Mouse (Mus musculus) stomach, embryonic 14.5 days (tissue): Measurements from ENCODE around the gene Ccdc153. TPM values are rescaled to one million over a fixed set of nuclear protein-coding genes. Genes with fewer than 3 reads are reported as not detected.
A peak's percentile ranks its signal among the peaks of the same experiment; 100 is the strongest.

ENCODE experiments used
- ATAC-seq: fragments of 200-750 bp; cut with Nextera tagmentation; 2 replicates; pipeline ENCODE4 v1.8.0; 2017; ENCODE audit warnings: low read depth, moderate TSS enrichment; ENCODE audit not compliant: insufficient number of reproducible peaks, insufficient read depth, low FRiP score
- H3K27ac ChIP-seq: fragments of 300-500 bp; sonication (generic); 2 replicates; pipeline ENCODE4 v1.5.1; 2014; ENCODE audit warnings: mild to moderate bottlenecking, low read length, moderate library complexity, mixed read lengths
- H3K27me3 ChIP-seq: fragments of 300-500 bp; sonication (generic); 2 replicates; pipeline ENCODE4 v1.6.1; 2014; ENCODE audit warnings: low read length, control low read depth, mixed read lengths; ENCODE audit not compliant: control insufficient read depth, insufficient read depth
- H3K36me3 ChIP-seq: fragments of 300-500 bp; sonication (generic); 2 replicates; pipeline ENCODE4 v1.6.1; 2014; ENCODE audit warnings: mild to moderate bottlenecking, control low read depth, low read length, moderate library complexity, mixed read lengths; ENCODE audit not compliant: control insufficient read depth, insufficient read depth
- H3K4me1 ChIP-seq: fragments of 300-500 bp; sonication (generic); 2 replicates; pipeline ENCODE4 v1.6.1; 2014; ENCODE audit warnings: low read length, control low read depth, mixed read lengths; ENCODE audit not compliant: control insufficient read depth, insufficient read depth
- H3K4me2 ChIP-seq: fragments of 300-500 bp; sonication (generic); replicated peaks from 2 replicates; pipeline ENCODE4 v1.6.1; 2014; ENCODE audit warnings: low read depth, low read length, control low read depth
- H3K4me3 ChIP-seq: fragments of 300-500 bp; sonication (generic); 2 replicates; pipeline ENCODE4 v1.5.1; 2014; ENCODE audit warnings: low read depth, low read length, control low read depth
- H3K9ac ChIP-seq: fragments of 300-500 bp; sonication (generic); replicated peaks from 2 replicates; pipeline ENCODE4 v1.6.1; 2014; ENCODE audit warnings: low read depth, mild to moderate bottlenecking, control low read depth, low read length, moderate library complexity, mixed read lengths
- H3K9me3 ChIP-seq: fragments of 300-500 bp; sonication (generic); 2 replicates; pipeline ENCODE4 v1.6.1; 2016; ENCODE audit warnings: low read depth, low read length, control low read depth; ENCODE audit not compliant: control insufficient read depth
- WGBS: fragments of 180-500 bp; shearing (Covaris S2); extraction: QIAGEN DNeasy Blood & Tissue Kit; methylation state at CpG from one replicate; pipeline ENCODE4 v1.1.7; 2014; 5-methylcytosine and 5-hydroxymethylcytosine counted together
- polyA plus RNA-seq: library from polyadenylated mRNA; unstranded; fragments of >200 nt; fragmentation: Nextera tagmentation; extraction: Ambion mirVana; gene quantifications from 2 replicates; pipeline ENCODE4 v1.2.1, GENCODE M21; 2014

The Ccdc153 gene
- polyA plus RNA-seq, 1 experiment from 2014 or later, result not detected

DNA sequence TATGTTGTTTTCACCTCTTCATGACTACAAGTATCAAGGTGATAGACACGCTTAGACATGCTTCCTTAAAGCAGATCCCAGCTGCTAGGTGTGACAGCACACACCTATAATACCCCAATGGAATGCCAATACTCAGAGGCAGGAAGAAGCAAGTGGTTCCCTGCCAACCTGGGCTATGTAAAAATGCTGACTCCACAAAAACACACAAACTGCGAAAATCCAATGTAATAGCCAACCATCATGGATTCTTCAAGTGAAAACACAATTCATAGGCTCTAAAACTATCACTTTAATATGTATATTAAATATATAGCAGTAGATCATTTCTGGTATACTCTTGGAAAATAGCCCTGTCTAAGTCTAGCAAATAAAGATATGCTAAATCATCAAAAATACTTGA lies 32.6 kb upstream of the Ccdc153 start:
- Histone ChIP-seq H3K9ac (no peak overlapping the region), H3K27ac (no peak overlapping the region), H3K4me2 (no peak overlapping the region), H3K9me3 (no peaks in the 10 kb centered on the region), H3K4me3 (no peak overlapping the region), H3K36me3 (no peaks in the 10 kb centered on the region), H3K4me1 (0 out of 2 replicates have a peak, but pooled peaks cover 3% of the 10 kb centered on the region), H3K27me3 (no peaks in the 10 kb centered on the region)
- ATAC-seq, result no peak
- 91% methylated on average over 2 of the region's 2 CpGs for WGBS

DNA sequence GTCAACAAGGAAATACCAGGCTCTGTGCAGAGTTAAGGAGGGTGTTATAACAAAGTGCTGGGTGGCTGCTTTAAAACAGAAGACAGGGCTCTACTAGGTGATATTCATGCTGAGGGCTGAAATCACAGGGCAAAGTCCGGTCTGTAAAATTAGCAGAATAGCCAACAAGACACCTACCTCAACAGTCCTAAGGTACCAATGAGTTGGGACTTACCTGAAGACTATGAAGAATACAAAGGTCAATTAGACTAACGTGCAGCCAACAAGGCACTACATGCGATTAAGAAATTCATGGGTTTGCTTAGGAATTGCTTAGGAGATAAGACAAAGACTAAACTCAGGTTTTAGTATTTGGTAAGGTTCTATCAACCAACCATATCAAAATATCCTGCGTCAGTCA lies 31.1 kb upstream of the Ccdc153 start:
- ATAC-seq, result no peak
- WGBS, result 86% methylated on average over 4 of the region's 4 CpGs
- Histone ChIP-seq H3K27ac (no peak overlapping the region), H3K27me3 (no peaks in the 10 kb centered on the region), H3K36me3 (no peaks in the 10 kb centered on the region), H3K4me1 (0 out of 2 replicates have a peak, but pooled peaks cover 3% of the 10 kb centered on the region), H3K9ac (no peak overlapping the region), H3K9me3 (no peaks in the 10 kb centered on the region), H3K4me3 (no peak overlapping the region), H3K4me2 (no peak overlapping the region)

DNA sequence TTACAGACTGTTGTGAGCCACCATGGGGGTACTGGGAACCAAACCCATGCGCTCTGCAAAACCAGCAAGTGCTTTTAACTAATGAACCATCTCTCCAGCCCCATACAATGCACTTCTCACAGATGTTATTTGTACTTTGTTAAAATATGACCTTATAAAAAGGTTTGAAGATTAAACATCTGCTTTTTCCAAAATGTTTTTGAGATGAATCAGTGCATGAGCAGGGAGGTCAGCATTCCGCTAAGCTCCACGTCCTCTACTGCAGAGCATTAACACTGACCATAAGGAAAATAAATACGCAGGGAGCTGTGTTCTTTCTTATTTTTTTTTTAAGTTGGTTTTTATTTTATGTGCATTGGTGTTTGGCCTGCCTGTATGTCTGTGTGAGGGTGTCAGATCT lies 28.1 kb upstream of the Ccdc153 start:
- H3K27ac ChIP-seq, result no peak overlapping the region
- no peaks in the 10 kb centered on the region for H3K9me3 ChIP-seq
- H3K4me2 ChIP-seq, result no peak overlapping the region
- H3K4me3 ChIP-seq, result no peak overlapping the region
- H3K36me3 ChIP-seq, result no peaks in the 10 kb centered on the region
- WGBS, result 79% methylated on average over 4 of the region's 4 CpGs
- no peak overlapping the region for H3K9ac ChIP-seq
- H3K27me3 ChIP-seq, result no peaks in the 10 kb centered on the region
- ATAC-seq, result no peak
- H3K4me1 ChIP-seq, result 0 out of 2 replicates have a peak, but pooled peaks cover 3% of the 10 kb centered on the region

DNA sequence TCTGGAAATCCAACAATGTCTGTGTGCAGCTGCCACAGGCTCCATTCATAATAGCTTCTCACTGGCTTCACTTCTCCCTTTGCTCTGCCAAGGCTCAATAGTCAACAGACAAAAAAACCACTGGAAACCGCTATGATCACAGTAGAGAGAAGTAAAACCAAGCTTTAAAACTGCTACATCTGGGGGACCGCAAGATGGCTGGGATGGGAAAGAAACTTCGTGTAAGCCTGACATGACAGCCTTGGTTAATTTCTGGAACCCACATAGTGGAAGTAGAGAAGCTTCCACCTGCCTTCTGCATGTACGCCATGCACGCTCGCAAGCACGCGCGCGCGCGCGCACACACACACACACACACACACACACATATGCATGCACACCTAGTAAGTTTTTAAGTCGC lies 26.9 kb upstream of the Ccdc153 start:
- H3K4me3 ChIP-seq, result no peak overlapping the region
- 0 out of 2 replicates have a peak, but pooled peaks cover 3% of the 10 kb centered on the region for H3K4me1 ChIP-seq
- no peaks in the 10 kb centered on the region for H3K9me3 ChIP-seq
- H3K27me3 ChIP-seq, result no peaks in the 10 kb centered on the region
- no peaks in the 10 kb centered on the region for H3K36me3 ChIP-seq
- no peak overlapping the region for H3K4me2 ChIP-seq
- no peak overlapping the region for H3K9ac ChIP-seq
- H3K27ac ChIP-seq, result no peak overlapping the region
- 98% methylated on average over 14 of the region's 14 CpGs for WGBS
- ATAC-seq, result no peak

DNA sequence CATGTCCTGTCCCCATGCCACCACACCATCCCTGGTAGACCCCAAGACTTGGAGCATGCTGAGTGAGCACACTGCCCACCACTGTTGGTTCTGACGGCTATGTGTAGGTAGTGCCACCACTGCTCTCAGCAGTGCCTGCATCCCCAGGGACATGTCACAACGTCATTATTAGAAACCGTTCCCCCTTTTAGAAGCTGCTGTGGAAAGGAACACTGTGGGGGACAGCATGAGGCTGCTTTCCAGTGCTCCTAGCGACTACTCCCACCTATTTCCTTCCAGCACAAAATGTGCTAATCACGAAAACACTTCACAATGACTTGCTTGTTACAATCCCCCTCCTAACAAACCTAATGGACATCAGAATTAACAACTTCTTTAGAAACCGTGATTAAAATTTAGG lies 14.5 kb upstream of the Ccdc153 start:
- 73% methylated on average over 6 of the region's 6 CpGs for WGBS
- H3K4me3 ChIP-seq, result no peak overlapping the region
- no peaks in the 10 kb centered on the region for H3K9me3 ChIP-seq
- H3K36me3 ChIP-seq, result no peaks in the 10 kb centered on the region
- H3K27ac ChIP-seq, result no peak overlapping the region
- H3K27me3 ChIP-seq, result no peaks in the 10 kb centered on the region
- H3K4me2 ChIP-seq, result no peak overlapping the region
- no peak for ATAC-seq
- 0 out of 2 replicates have a peak, but pooled peaks cover 2% of the 10 kb centered on the region for H3K4me1 ChIP-seq
- no peak overlapping the region for H3K9ac ChIP-seq

DNA sequence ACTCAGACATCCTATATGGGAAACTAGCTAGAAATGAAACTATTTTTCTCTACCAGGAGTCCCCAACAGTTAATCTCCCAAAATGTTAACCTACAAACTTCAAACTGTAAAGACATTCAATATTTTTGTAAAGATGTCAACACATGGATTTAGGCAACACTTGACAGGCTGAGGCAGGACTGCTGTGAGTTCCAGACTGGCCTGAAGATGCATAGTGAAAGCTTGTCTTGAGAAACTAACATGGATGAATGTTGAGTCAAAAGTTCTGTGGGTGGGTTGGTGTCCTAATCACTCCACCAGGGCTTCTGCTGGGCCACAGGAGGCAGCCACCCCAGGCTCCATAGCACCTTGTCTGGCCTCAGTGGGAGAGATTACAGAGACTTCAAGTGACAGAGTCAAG lies 8.9 kb upstream of the Ccdc153 start:
- Histone ChIP-seq H3K9me3 (no peaks in the 10 kb centered on the region), H3K4me2 (no peak overlapping the region), H3K9ac (no peak overlapping the region), H3K4me1 (peaks cover 2% of the 10 kb centered on the region; the same call in 1 of the 2 replicates), H3K4me3 (no peak overlapping the region), H3K27ac (no peak overlapping the region), H3K27me3 (no peaks in the 10 kb centered on the region), H3K36me3 (no peaks in the 10 kb centered on the region)
- no peak for ATAC-seq

DNA sequence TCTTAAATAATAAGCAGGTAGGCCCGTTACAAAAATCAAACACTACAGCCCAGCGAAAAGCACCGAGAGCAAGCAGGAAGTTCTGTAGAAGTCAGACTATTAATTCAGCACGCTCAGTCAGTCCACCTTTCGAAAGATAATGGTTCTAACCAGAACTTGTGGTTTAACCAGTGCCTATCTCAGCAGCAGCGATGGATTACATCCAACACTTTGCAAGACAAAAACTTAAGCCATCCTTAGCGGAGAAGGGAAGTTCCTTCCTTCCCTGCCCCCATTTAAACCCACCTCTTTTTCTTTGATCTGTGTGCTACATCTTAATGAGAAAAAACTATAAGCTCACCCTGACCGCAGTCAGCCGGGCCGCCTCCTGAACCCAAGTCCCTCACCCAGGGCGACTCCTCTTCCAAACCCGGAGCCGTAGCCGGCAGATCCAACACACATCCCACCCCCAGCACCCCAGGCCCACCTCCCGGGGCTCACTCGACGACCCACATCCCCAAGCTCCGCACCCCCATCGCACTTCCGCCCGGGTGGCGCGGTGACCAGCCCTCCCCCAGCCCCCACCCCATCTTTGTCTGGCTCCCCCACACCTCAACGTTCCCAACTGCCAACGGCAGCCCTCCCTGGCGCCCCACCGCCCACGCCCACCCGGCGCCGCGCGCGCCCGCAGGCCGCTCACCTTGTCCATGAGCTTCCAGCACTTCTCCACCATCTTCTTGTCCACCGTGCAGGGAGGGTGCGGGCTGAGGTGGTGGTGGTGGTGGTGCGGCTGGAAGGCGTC lies 7.3 kb upstream of the Ccdc153 start:
- WGBS, result under 1% methylated on average over 40 of the region's 40 CpGs
- no peaks in the 10 kb centered on the region for H3K36me3 ChIP-seq
- H3K4me2 ChIP-seq, result peak overlapping the region; percentile 75
- no peaks in the 10 kb centered on the region for H3K9me3 ChIP-seq
- peaks cover 2% of the 10 kb centered on the region; the same call in 1 of the 2 replicates for H3K4me1 ChIP-seq
- ATAC-seq, result peak; percentile 75
- H3K27me3 ChIP-seq, result no peaks in the 10 kb centered on the region
- H3K9ac ChIP-seq, result peak overlapping the region; percentile 83
- H3K27ac ChIP-seq, result peak overlapping the region; percentile 83; the same call in 1 of the 2 replicates
- peak overlapping the region; percentile 81 for H3K4me3 ChIP-seq

DNA sequence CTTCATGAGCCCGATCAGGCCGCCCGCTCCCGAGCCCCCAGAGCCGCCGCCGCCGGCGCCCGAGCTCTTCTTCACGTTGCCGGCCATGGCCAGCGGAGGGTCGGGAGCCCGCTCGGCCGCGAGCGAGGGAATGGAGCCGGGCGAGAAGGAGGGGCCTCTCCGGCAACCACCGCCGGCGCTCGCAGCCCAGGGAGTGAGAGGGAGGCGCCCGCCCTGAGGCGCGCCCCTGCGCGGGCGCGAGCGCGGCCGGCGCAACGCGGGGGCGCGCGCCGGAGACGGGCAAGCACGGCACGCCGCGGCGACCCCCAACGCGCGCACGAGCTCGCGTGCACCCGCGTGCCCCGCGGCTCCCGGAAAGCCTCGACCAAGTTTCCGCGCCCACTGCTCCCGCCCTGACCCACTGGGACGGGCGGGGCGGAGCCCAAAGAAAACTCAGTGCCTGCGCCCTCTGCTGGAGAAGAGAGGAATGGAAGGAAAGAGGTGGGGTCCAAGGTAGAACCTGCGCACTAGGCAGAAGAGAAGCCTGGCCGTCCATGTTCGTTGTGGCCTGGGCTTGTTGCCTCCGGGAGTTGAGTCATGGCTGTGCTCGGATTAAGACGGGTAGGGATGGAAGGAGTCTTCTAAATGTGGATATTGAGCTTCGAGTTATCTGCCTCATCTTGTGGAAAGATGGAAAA lies 6.5 kb upstream of the Ccdc153 start, which contains the start of gene Cbl:
Gene Cbl, minus strand, starts transcription at position 248 of the 677 bp plus-strand sequence.
- H3K27me3 ChIP-seq, result no peaks in the 10 kb centered on the region
- peak; percentile 92 for ATAC-seq
- H3K4me2 ChIP-seq, result peak within 1 kb of the TSS; percentile 75
- no peaks in the 10 kb centered on the region for H3K36me3 ChIP-seq
- peak within 1 kb of the TSS; percentile 83; the same call in 1 of the 2 replicates for H3K27ac ChIP-seq
- H3K4me1 ChIP-seq, result peaks cover 2% of the 10 kb centered on the region; the same call in 1 of the 2 replicates
- H3K4me3 ChIP-seq, result peak within 1 kb of the TSS; percentile 81
- no peaks in the 10 kb centered on the region for H3K9me3 ChIP-seq
- peak within 1 kb of the TSS; percentile 83 for H3K9ac ChIP-seq
- under 1% methylated on average over 75 of the region's 76 CpGs for WGBS
